Mouse (Mus musculus) myocyte (in vitro differentiated cells): ENCODE data around the gene Timm50. TPM values are rescaled to one million over a fixed set of nuclear protein-coding genes. Genes with fewer than 3 reads are reported as not detected.

Experiments
- H3K27me3 ChIP-seq: one replicate; pipeline ENCODE4 v1.6.1; 2011; ENCODE audit not compliant: control insufficient read depth, insufficient read depth, insufficient read length
- H3K36me3 ChIP-seq: one replicate; pipeline ENCODE4 v1.6.1; 2011; ENCODE audit not compliant: control insufficient read depth, insufficient read depth
- H3K4me2 ChIP-seq: one replicate; pipeline ENCODE4 v1.6.1; 2011; ENCODE audit warnings: low read depth, control low read depth
- H3K4me3 ChIP-seq: one replicate; pipeline ENCODE4 v1.5.1; 2011; ENCODE audit warnings: mild to moderate bottlenecking, control low read depth, moderate library complexity
- H3K79me2 ChIP-seq: one replicate; pipeline ENCODE4 v1.6.1; 2011; ENCODE audit not compliant: control insufficient read depth, insufficient read depth
- H3ac ChIP-seq: one replicate; pipeline ENCODE4 v1.6.1; 2011; ENCODE audit not compliant: control insufficient read depth, insufficient read length
- CEBPB ChIP-seq: IDR thresholded peaks from 2 replicates; pipeline ENCODE4 v1.6.1; 2011; ENCODE audit warnings: mild to moderate bottlenecking, moderate library complexity; ENCODE audit not compliant: poor library complexity, insufficient read depth, severe bottlenecking
- E2F4 ChIP-seq: IDR thresholded peaks from one replicate; pipeline ENCODE4 v1.6.1; 2011; ENCODE audit warnings: mild to moderate bottlenecking, control low read depth, moderate library complexity; ENCODE audit not compliant: insufficient read depth
- MAX ChIP-seq: IDR thresholded peaks from one replicate; pipeline ENCODE4 v1.6.1; 2011; ENCODE audit warnings: low read depth, mild to moderate bottlenecking, control low read depth
- MYOD1 ChIP-seq, 3 experiments: IDR thresholded peaks; one replicate each; pipeline ENCODE4 v1.6.1; 2011; ENCODE audit warnings: control low read depth in 2 of 3, low read depth in 2 of 3, mild to moderate bottlenecking in 2 of 3, moderate library complexity in 1 of 3; ENCODE audit not compliant: insufficient read length in 2 of 3, control insufficient read depth in 1 of 3
- MYOG ChIP-seq, 3 experiments: IDR thresholded peaks; one replicate each; pipeline ENCODE4 v1.6.1; 2011; ENCODE audit warnings: control low read depth in 2 of 3, low read depth in 2 of 3, mild to moderate bottlenecking in 2 of 3; ENCODE audit not compliant: insufficient read length in 2 of 3, control insufficient read depth in 1 of 3, insufficient read depth in 1 of 3
- POLR2A ChIP-seq: IDR thresholded peaks from one replicate; pipeline ENCODE4 v1.6.1; 2011; ENCODE audit warnings: low read depth, mild to moderate bottlenecking, control low read depth, moderate library complexity; ENCODE audit not compliant: insufficient read length
- POLR2AphosphoS2 ChIP-seq: IDR thresholded peaks from one replicate; pipeline ENCODE4 v1.6.1; 2011; ENCODE audit warnings: low read depth, control low read depth; ENCODE audit not compliant: insufficient read length
- REST ChIP-seq: IDR thresholded peaks from one replicate; pipeline ENCODE4 v1.6.1; 2011; ENCODE audit warnings: mild to moderate bottlenecking, control low read depth, moderate library complexity; ENCODE audit not compliant: insufficient read depth, insufficient read length
- SRF ChIP-seq: IDR thresholded peaks from one replicate; pipeline ENCODE4 v1.6.1; 2011; ENCODE audit warnings: low read depth; ENCODE audit not compliant: control insufficient read depth, insufficient read length
- TCF12 ChIP-seq: IDR thresholded peaks from one replicate; pipeline ENCODE4 v1.6.1; 2011; ENCODE audit warnings: mild to moderate bottlenecking, control low read depth; ENCODE audit not compliant: poor library complexity, insufficient read depth, severe bottlenecking
- TCF3 ChIP-seq: IDR thresholded peaks from one replicate; pipeline ENCODE4 v1.6.1; 2011; ENCODE audit warnings: low read depth, control low read depth; ENCODE audit not compliant: insufficient read length
- USF1 ChIP-seq: IDR thresholded peaks from one replicate; pipeline ENCODE4 v1.6.1; 2011; ENCODE audit warnings: low read depth, mild to moderate bottlenecking, control low read depth, moderate library complexity
- polyA plus RNA-seq: library from polyadenylated mRNA; unstranded; fragments of >200 nt; fragmentation: generic; extraction: Trizol; gene quantifications from one replicate; pipeline ENCODE4 v1.2.1, GENCODE M21; 2012; ENCODE audit warnings: missing spikeins

Gene Timm50
- polyA plus RNA-seq, 1 experiment, result 83.6 TPM

DNA sequence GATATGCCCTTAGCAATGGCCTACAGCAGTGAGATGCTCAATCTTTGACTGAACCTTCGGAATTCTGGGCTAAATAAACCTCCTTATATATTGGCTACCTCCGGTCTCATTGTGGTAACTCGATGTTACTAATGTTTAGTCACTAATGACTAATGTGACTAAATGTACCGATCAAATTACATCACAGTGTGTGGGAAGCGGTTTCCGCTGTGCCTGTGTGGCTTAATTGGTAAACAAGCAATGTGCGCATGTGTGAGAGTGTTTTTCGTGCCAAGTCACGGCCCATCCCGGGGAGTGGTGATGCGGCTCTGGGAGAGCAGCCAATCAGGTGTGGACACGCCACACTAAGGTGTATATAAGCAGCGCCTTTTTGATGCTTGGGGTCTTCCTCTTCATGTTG lies 46.5 kb downstream of the Timm50 start:
- Histone ChIP-seq H3K36me3 (no peaks in the 10 kb centered on the region), H3K79me2 (no peaks in the 10 kb centered on the region), H3K27me3 (peaks cover 4% of the 10 kb centered on the region), H3K4me3 (no peak overlapping the region), H3K4me2 (no peak overlapping the region), H3ac (no peak overlapping the region)
- no peak for TF ChIP-seq POLR2A
- TF ChIP-seq REST, result no peak
- TF ChIP-seq USF1, result no peak
- no peak for TF ChIP-seq TCF3
- TF ChIP-seq MYOG (IDR thresholded peaks at IDR 0.05; ENCODE audit: control insufficient read depth in 1 of 3, insufficient read depth in 1 of 3, insufficient read length in 2 of 3, low read depth in 2 of 3), result no peak
- no peak for TF ChIP-seq MYOD1 (IDR thresholded peaks at IDR 0.05; ENCODE audit: control insufficient read depth in 1 of 3, insufficient read length in 2 of 3, low read depth in 2 of 3)
- no peak for TF ChIP-seq TCF12
- TF ChIP-seq CEBPB, result no peak
- no peak for TF ChIP-seq POLR2AphosphoS2
- TF ChIP-seq SRF, result no peak
- no peak for TF ChIP-seq MAX
- TF ChIP-seq E2F4, result no peak

GRCm38 (mm10) chr7:28263786-28264185 lies 48.1 kb downstream of the Timm50 start:
- Histone ChIP-seq H3K79me2 (no peaks in the 10 kb centered on the region), H3K27me3 (peaks cover 4% of the 10 kb centered on the region), H3K4me3 (no peak overlapping the region), H3ac (no peak overlapping the region), H3K4me2 (no peak overlapping the region), H3K36me3 (no peaks in the 10 kb centered on the region)
- TF ChIP-seq SRF, result no peak
- TF ChIP-seq TCF12, result no peak
- TF ChIP-seq MAX, result peak; percentile 68
- peak; percentile 97 for TF ChIP-seq REST

DNA sequence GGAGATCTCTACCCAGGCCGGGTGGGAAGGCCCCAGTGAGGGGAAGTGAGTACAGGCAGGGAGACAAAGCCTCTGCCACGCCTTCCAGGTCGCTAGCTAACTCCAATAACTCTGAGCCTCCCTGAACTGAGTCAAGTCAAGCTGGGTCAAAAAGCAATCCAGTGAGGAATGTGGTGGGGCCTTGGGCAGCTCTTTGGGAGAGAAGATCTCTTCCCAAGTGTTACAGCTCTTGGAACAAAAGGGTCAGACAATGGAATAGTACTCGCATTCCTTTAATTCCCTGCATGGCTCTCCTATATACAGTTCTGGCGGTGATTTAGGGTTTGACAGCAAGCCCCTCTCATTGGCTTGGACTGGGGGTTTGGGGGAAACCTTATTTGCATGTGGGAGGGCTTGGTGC lies 49.0 kb downstream of the Timm50 start:
- H3K4me3 ChIP-seq, result no peak overlapping the region
- H3K27me3 ChIP-seq, result peaks cover 3% of the 10 kb centered on the region
- TF ChIP-seq REST (no peak), SRF (no peak), CEBPB (no peak), TCF12 (no peak), POLR2AphosphoS2 (no peak), TCF3 (no peak), USF1 (no peak), E2F4 (no peak), POLR2A (no peak), MAX (no peak), MYOG (IDR thresholded peaks at IDR 0.05; ENCODE audit: control insufficient read depth in 1 of 3, insufficient read depth in 1 of 3, insufficient read length in 2 of 3, low read depth in 2 of 3) (no peak)
- no peak overlapping the region for H3ac ChIP-seq
- H3K4me2 ChIP-seq, result no peak overlapping the region
- H3K79me2 ChIP-seq, result no peaks in the 10 kb centered on the region
- H3K36me3 ChIP-seq, result no peaks in the 10 kb centered on the region

Other genes starting within 250 kb of the Timm50 start
- not detected for gene Fcgbp, start 240.8 kb downstream of the Timm50 start, polyA plus RNA-seq
- 0.11 TPM for gene 9530053A07Rik, start 182.6 kb downstream of the Timm50 start, polyA plus RNA-seq
- gene Fbl, start 142.4 kb downstream of the Timm50 start, polyA plus RNA-seq, result 155 TPM
- gene Dyrk1b, start 132.6 kb downstream of the Timm50 start, polyA plus RNA-seq, result 25.1 TPM
- 6.5 TPM for gene Eid2, start 44.2 kb downstream of the Timm50 start, polyA plus RNA-seq
- gene Eid2b, start 34.3 kb downstream of the Timm50 start, polyA plus RNA-seq, result 6.1 TPM
- gene Selenov, start 20.9 kb downstream of the Timm50 start, polyA plus RNA-seq, result not detected
- 0.02 TPM for gene Dll3, start 9.8 kb downstream of the Timm50 start, polyA plus RNA-seq
- 84.2 TPM for gene Supt5, start 26.7 kb upstream of the Timm50 start, polyA plus RNA-seq
- 4,542 TPM for gene Rps16, start 38.6 kb upstream of the Timm50 start, polyA plus RNA-seq
- gene Plekhg2, start 60.5 kb upstream of the Timm50 start, polyA plus RNA-seq, result 15.8 TPM
- gene Zfp36, start 68.2 kb upstream of the Timm50 start, polyA plus RNA-seq, result 7.5 TPM
- gene Med29, start 80.6 kb upstream of the Timm50 start, polyA plus RNA-seq, result 34.2 TPM
- gene Paf1, start 80.9 kb upstream of the Timm50 start, polyA plus RNA-seq, result 34.3 TPM
- gene Gmfg, start 125.4 kb upstream of the Timm50 start, polyA plus RNA-seq, result not detected
- gene Lrfn1, start 139.9 kb upstream of the Timm50 start, polyA plus RNA-seq, result not detected
- gene Ifnl2, start 198.4 kb upstream of the Timm50 start, polyA plus RNA-seq, result not detected
- not detected for gene Ifnl3, start 210.8 kb upstream of the Timm50 start, polyA plus RNA-seq
- gene Sycn, start 228.8 kb upstream of the Timm50 start, polyA plus RNA-seq, result not detected
- gene Nccrp1, start 235.2 kb upstream of the Timm50 start, polyA plus RNA-seq, result 0.07 TPM